Comparison of ENCODE assay signal across 10 mouse cellular contexts in genomic region chr13:73907683-73908412, GRCm38 (mm10). TPM values are rescaled to one million over a fixed set of nuclear protein-coding genes. Genes with fewer than 3 reads are reported as not detected.
A peak's percentile ranks its signal among the peaks of the same experiment; 100 is the strongest.
DNase-seq lines count a peak whose midpoint lies in the region; ATAC-seq and TF ChIP-seq lines count a peak whose summit lies in the region.
"Had no signal": no experiment of that assay in that cellular context is flagged by ENCODE, and none has a peak within 500 bp of the region (broad histone marks: within the 10 kb centered on the region; RNA-seq: fewer than 3 reads in every experiment).

No protein-coding gene starts in this region.

- peak; percentile 25; the same call in 1 of the 2 replicates for TF ChIP-seq CTCF in bone marrow, adult 2 months (IDR thresholded peaks at IDR 0.05; ENCODE audit: control insufficient read depth, insufficient read depth, low read length)

- no peaks in the 10 kb centered on the region for H3K9me3 ChIP-seq in kidney, embryonic 16.5 days (ENCODE audit: low read length)
- H3K9me3 ChIP-seq: stomach, embryonic 15.5 days had no signal

- WGBS in bone marrow, adult 2 months: 48% methylated on average over 2 of the region's 2 CpGs
- 56% methylated on average over 2 of the region's 2 CpGs for WGBS in kidney, embryonic 16.5 days

- TF ChIP-seq POLR2A in bone marrow, adult 2 months (IDR thresholded peaks at IDR 0.05; ENCODE audit: borderline replicate concordance, control insufficient read depth, low read depth, low read length): no peak

- no peaks in the 10 kb centered on the region for H3K27me3 ChIP-seq in kidney, embryonic 16.5 days (ENCODE audit: insufficient read depth, low read length)
- H3K27me3 ChIP-seq: stomach, embryonic 15.5 days had no signal

- peak; percentile 46 for DNase-seq in gastrocnemius, adult 18-20 months (ENCODE audit: low spot score)
- no peak for DNase-seq in gastrocnemius, postnatal 36 days
- peak; percentile 9 to 32 for DNase-seq in B cell, adult 2 months
- DNase-seq in gastrocnemius, postnatal 14 days: peak; percentile 6
- DNase-seq in testis, postnatal 10 days (ENCODE audit: low spot score): peak; percentile 57

- H3K4me1 ChIP-seq in bone marrow, adult 2 months (ENCODE audit: control insufficient read depth, insufficient read depth, low read length): no peaks in the 10 kb centered on the region
- H3K4me1 ChIP-seq in kidney, embryonic 16.5 days (ENCODE audit: insufficient read depth, low read length): no peaks in the 10 kb centered on the region
- H3K4me1 ChIP-seq: stomach, embryonic 15.5 days had no signal

- H3K9ac ChIP-seq in kidney, embryonic 16.5 days (replicated peaks; ENCODE audit: low read length): no peak overlapping the region
- H3K9ac ChIP-seq: stomach, embryonic 15.5 days had no signal

- H3K36me3 ChIP-seq in kidney, embryonic 16.5 days (ENCODE audit: insufficient read depth, low read length): peaks cover 8% of the 10 kb centered on the region; the same call in 1 of the 2 replicates

- H3K4me3 ChIP-seq in bone marrow, adult 2 months (replicated peaks; ENCODE audit: control insufficient read depth, low read depth, low read length): no peak overlapping the region
- no peak overlapping the region for H3K4me3 ChIP-seq in kidney, embryonic 16.5 days (ENCODE audit: low read length)
- H3K4me3 ChIP-seq: stomach, embryonic 15.5 days had no signal

- peak; percentile 46; the same call in 1 of the 2 replicates for ATAC-seq in kidney, embryonic 16.5 days (ENCODE audit: low FRiP score, low TSS enrichment)
- peak; percentile 94 for ATAC-seq in megakaryocyte progenitor cell, adult 5-6 weeks (replicated peaks; ENCODE audit: poor library complexity)

- no peak overlapping the region for H3K4me2 ChIP-seq in kidney, embryonic 16.5 days (replicated peaks; ENCODE audit: low read depth, low read length)
- H3K4me2 ChIP-seq: stomach, embryonic 15.5 days had no signal

- intact Hi-C loops in gastrocnemius, postnatal 36 days (cut with DNase I): loop anchor here (2.0 to 5.0 kb wide), 2 partner anchors 77 to 191 kb away; no protein-coding TSS in a partner anchor
- intact Hi-C loops in gastrocnemius, postnatal 14 days (cut with DNase I; ENCODE audit: low total_unique reads): loop anchor here (2.0 kb wide), 1 partner anchor 75 kb away; no protein-coding TSS in a partner anchor

- H3K27ac ChIP-seq in bone marrow, adult 2 months (ENCODE audit: control insufficient read depth, insufficient read depth, low read depth, low read length, poor library complexity): no peak overlapping the region
- H3K27ac ChIP-seq in kidney, embryonic 16.5 days (ENCODE audit: low read length): no peak overlapping the region
- H3K27ac ChIP-seq: stomach, embryonic 15.5 days had no signal

RNA-seq across cellular contexts. Expression of gene Trip13, which starts 29.7 kb away (rescaled TPM):
- total RNA-seq in gastrocnemius, adult 18-20 months (2021): under 1 TPM; 0.27 to 0.28 TPM
- under 1 TPM in 1 of 2 experiments, not detected in 1; 0.13 TPM for total RNA-seq in gastrocnemius, postnatal 36 days (2021)
- polyA plus RNA-seq in bone marrow, adult 2 months (2011; ENCODE audit: insufficient read depth, insufficient read length, low replicate concordance, missing spikeins): 12.0 and 14.5 TPM in 2 replicates
- total RNA-seq in gastrocnemius, postnatal 14 days (2021): under 1 TPM; 0.82 to 0.96 TPM
- 42.9 and 45.9 TPM in 2 replicates for polyA plus RNA-seq in kidney, embryonic 16.5 days (2015; fragmentation: Nextera tagmentation; extraction: Ambion mirVana)
- total RNA-seq in megakaryocyte progenitor cell, adult 5-6 weeks (2015): 60.1 and 62.4 TPM in 2 replicates
- total RNA-seq in megakaryocyte progenitor cell, adult 5-6 weeks (2017): 49.5 and 60.7 TPM in 2 replicates

RNA-seq across cellular contexts. Expression of gene Brd9, which starts 29.8 kb away (rescaled TPM):
- 1 to 10 TPM; 8.8 to 9.4 TPM for total RNA-seq in gastrocnemius, adult 18-20 months (2021)
- 10 to 100 TPM in 1 of 2 experiments, 1 to 10 TPM in 1; 8.3 to 11.0 TPM for total RNA-seq in gastrocnemius, postnatal 36 days (2021)
- polyA plus RNA-seq in bone marrow, adult 2 months (2011; ENCODE audit: insufficient read depth, insufficient read length, low replicate concordance, missing spikeins): 47.6 and 70.8 TPM in 2 replicates
- total RNA-seq in gastrocnemius, postnatal 14 days (2021): 10 to 100 TPM; 11.0 to 11.9 TPM
- 48.4 and 51.0 TPM in 2 replicates for polyA plus RNA-seq in kidney, embryonic 16.5 days (2015; fragmentation: Nextera tagmentation; extraction: Ambion mirVana)
- 50.8 and 54.4 TPM in 2 replicates for total RNA-seq in megakaryocyte progenitor cell, adult 5-6 weeks (2015)
- 99.9 and 112 TPM in 2 replicates for total RNA-seq in megakaryocyte progenitor cell, adult 5-6 weeks (2017)

RNA-seq across cellular contexts. Expression of gene Zdhhc11, which starts 55.8 kb away (rescaled TPM):
- not detected for total RNA-seq in gastrocnemius, adult 18-20 months (2021)
- total RNA-seq in gastrocnemius, postnatal 36 days (2021): not detected
- polyA plus RNA-seq in bone marrow, adult 2 months (2011; ENCODE audit: insufficient read depth, insufficient read length, low replicate concordance, missing spikeins): not detected in 2 replicates
- total RNA-seq in gastrocnemius, postnatal 14 days (2021): not detected
- not detected in 2 replicates for polyA plus RNA-seq in kidney, embryonic 16.5 days (2015; fragmentation: Nextera tagmentation; extraction: Ambion mirVana)
- total RNA-seq in megakaryocyte progenitor cell, adult 5-6 weeks (2015): not detected in 2 replicates
- total RNA-seq in megakaryocyte progenitor cell, adult 5-6 weeks (2017): not detected in 2 replicates
- total RNA-seq: layer of hippocampus, postnatal 25 days had no signal
- polyA plus RNA-seq: stomach, embryonic 15.5 days had no signal

Comparison
In these comparisons a context has a peak if more than half of its experiments do, and no peak if none do; other contexts are left out.
1. DNase-seq: peak in gastrocnemius, adult 18-20 months (single experiment), B cell, adult 2 months (2 of 2), gastrocnemius, postnatal 14 days (single experiment) and testis, postnatal 10 days (single experiment); none in gastrocnemius, postnatal 36 days (0 of 2).
2. RNA of gene Trip13, which starts 29.7 kb away (total RNA-seq): 49.5 to 62.4 TPM in megakaryocyte progenitor cell, adult 5-6 weeks; 0.82 to 0.96 TPM in gastrocnemius, postnatal 14 days, 0.27 to 0.28 TPM in gastrocnemius, adult 18-20 months and 0.13 TPM in gastrocnemius, postnatal 36 days; every median in the first group is over 10 times any median in the second.